Mouse (Mus musculus) heart, postnatal 4 days (tissue): Measurements from ENCODE around the gene Tmem33. TPM values are rescaled to one million over a fixed set of nuclear protein-coding genes. Genes with fewer than 3 reads are reported as not detected.

Experiments used
- DNase-seq: peaks from one replicate; pipeline ENCODE4 v3.0.0; 2021
- total RNA-seq, 2 experiments: library from RNA; stranded (reverse); gene quantifications; 2 replicates each; pipeline ENCODE4 v1.2.3; 2021

Gene Tmem33
- total RNA-seq, 2 experiments from 2014 or later = 37.4 to 38.4 TPM

GRCm38 (mm10) chr5:67324032-67324431 lies 63.7 kb downstream of the Tmem33 start:
- DNase-seq = no peak

GRCm38 (mm10) chr5:67340811-67341210 lies 80.4 kb downstream of the Tmem33 start:
- no peak for DNase-seq

Other genes starting within 250 kb of the Tmem33 start
- under 1 TPM in 1 of 2 experiments, not detected in 1; 0.14 TPM for gene Phox2b, start 161.3 kb upstream of the Tmem33 start, total RNA-seq
- 100 to 1,000 TPM; 145 to 155 TPM for gene Slc30a9, start 46.4 kb downstream of the Tmem33 start, total RNA-seq
- 10 to 100 TPM; 15.0 to 16.5 TPM for gene Bend4, start 167.7 kb downstream of the Tmem33 start, total RNA-seq